Mouse (Mus musculus): ENCODE measurements around the gene 1810043G02Rik. TPM values are rescaled to one million over a fixed set of nuclear protein-coding genes. Genes with fewer than 3 reads are reported as not detected.
A peak's percentile ranks its signal among the peaks of the same experiment; 100 is the strongest.
"Not testable (repeated sequence)": the region's sequence is repeated elsewhere in the genome, so short reads cannot be mapped to it uniquely, and the experiment has no call there.

1810043G02Rik gene
- polyA plus RNA-seq, 1 experiment, result 14.6 TPM

DNA sequence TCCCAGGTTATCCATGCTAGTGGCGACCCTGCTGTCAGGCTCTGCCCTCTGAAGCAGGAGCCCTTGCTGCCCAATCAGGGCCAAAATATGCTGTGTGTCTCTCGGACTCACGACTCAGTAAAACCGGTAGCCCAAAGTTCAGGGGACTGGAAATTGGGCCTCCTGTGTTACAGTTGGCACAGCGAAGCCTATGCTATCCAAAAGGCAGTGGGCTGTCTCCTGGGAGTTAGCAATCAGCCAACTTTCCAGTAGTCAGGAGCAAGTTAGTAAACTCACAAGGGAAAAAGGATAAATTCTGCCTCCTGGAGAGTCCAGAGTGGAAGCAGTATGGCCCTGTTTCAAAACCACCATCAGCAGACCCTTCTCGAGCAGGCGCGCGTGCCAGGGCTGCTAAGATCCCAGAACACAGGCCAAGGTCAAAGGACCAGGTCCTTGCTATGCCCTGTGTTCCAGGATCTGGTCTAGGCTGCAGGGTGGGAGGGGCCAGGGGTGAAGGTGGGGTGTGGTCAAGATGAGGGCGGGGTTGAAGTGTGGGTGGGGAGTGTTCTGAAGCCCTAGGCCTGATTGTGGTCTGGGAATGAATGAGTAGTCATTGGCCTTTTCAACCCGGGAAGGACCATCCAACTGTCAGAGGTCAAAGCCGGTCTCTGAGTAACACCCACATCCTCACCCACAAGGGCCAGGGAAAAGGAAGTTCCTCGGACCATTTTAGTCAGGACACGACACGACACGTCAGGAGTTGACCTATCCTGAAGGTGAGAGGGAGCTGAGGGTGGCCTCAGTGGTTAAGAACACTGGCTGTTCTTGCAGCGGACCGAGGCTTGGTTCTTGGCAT lies 34.6 kb downstream of the 1810043G02Rik start:
- TF ChIP-seq CTCF (IDR thresholded peaks at IDR 0.05; ENCODE audit: extremely low read depth, insufficient read length, insufficient replicate concordance, low read depth, low read length) (no peak), POLR2A (IDR thresholded peaks at IDR 0.05; ENCODE audit: low read depth, low read length) (no peak)
- H3K4me3 ChIP-seq (ENCODE audit: low read depth, low read length), result no peak overlapping the region
- WGBS, result 93% methylated on average over 18 of the region's 18 CpGs
- H3K4me1 ChIP-seq (ENCODE audit: control insufficient read depth, insufficient read depth, insufficient read length, low read length), result peaks cover 8% of the 10 kb centered on the region
- no peaks in the 10 kb centered on the region for H3K36me3 ChIP-seq (ENCODE audit: control insufficient read depth, insufficient read depth, low read length)
- H3K27me3 ChIP-seq (ENCODE audit: control insufficient read depth, insufficient read depth, low read length), result no peaks in the 10 kb centered on the region
- H3K27ac ChIP-seq (ENCODE audit: insufficient read depth, low read depth, low read length), result no peak overlapping the region

GRCm38 (mm10) chr10:78015489-78015888 lies 37.2 kb downstream of the 1810043G02Rik start:
- Histone ChIP-seq H3K27ac (ENCODE audit: insufficient read depth, low read depth, low read length) (no peak overlapping the region), H3K36me3 (ENCODE audit: control insufficient read depth, insufficient read depth, low read length) (no peaks in the 10 kb centered on the region), H3K27me3 (ENCODE audit: control insufficient read depth, insufficient read depth, low read length) (no peaks in the 10 kb centered on the region), H3K4me1 (ENCODE audit: control insufficient read depth, insufficient read depth, insufficient read length, low read length) (0 out of 2 replicates have a peak, but pooled peaks cover 3% of the 10 kb centered on the region), H3K4me3 (ENCODE audit: low read depth, low read length) (no peak overlapping the region)
- no peak for TF ChIP-seq POLR2A (IDR thresholded peaks at IDR 0.05; ENCODE audit: low read depth, low read length)
- no peak for TF ChIP-seq CTCF (IDR thresholded peaks at IDR 0.05; ENCODE audit: extremely low read depth, insufficient read length, insufficient replicate concordance, low read depth, low read length)
- WGBS, result 96% methylated on average over 1 of the region's 1 CpGs

GRCm38 (mm10) chr10:78016366-78016765 lies 38.0 kb downstream of the 1810043G02Rik start:
- TF ChIP-seq POLR2A (IDR thresholded peaks at IDR 0.05; ENCODE audit: low read depth, low read length), result no peak
- no peak for TF ChIP-seq CTCF (IDR thresholded peaks at IDR 0.05; ENCODE audit: extremely low read depth, insufficient read length, insufficient replicate concordance, low read depth, low read length)
- no peaks in the 10 kb centered on the region for H3K36me3 ChIP-seq (ENCODE audit: control insufficient read depth, insufficient read depth, low read length)
- WGBS, result 24% methylated on average over 5 of the region's 5 CpGs
- H3K4me3 ChIP-seq (ENCODE audit: low read depth, low read length), result no peak overlapping the region
- H3K4me1 ChIP-seq (ENCODE audit: control insufficient read depth, insufficient read depth, insufficient read length, low read length), result 0 out of 2 replicates have a peak, but pooled peaks cover 3% of the 10 kb centered on the region
- no peaks in the 10 kb centered on the region for H3K27me3 ChIP-seq (ENCODE audit: control insufficient read depth, insufficient read depth, low read length)
- no peak overlapping the region for H3K27ac ChIP-seq (ENCODE audit: insufficient read depth, low read depth, low read length)

- WGBS, result 13% methylated on average over 19 of the region's 19 CpGs
- H3K4me3 ChIP-seq (ENCODE audit: low read depth, low read length), result peak overlapping the region; percentile 47
- H3K4me1 ChIP-seq (ENCODE audit: control insufficient read depth, insufficient read depth, insufficient read length, low read length), result 0 out of 2 replicates have a peak, but pooled peaks cover 3% of the 10 kb centered on the region
- H3K27ac ChIP-seq (ENCODE audit: insufficient read depth, low read depth, low read length), result no peak overlapping the region
- H3K36me3 ChIP-seq (ENCODE audit: control insufficient read depth, insufficient read depth, low read length), result no peaks in the 10 kb centered on the region
- no peaks in the 10 kb centered on the region for H3K27me3 ChIP-seq (ENCODE audit: control insufficient read depth, insufficient read depth, low read length)
- TF ChIP-seq CTCF (IDR thresholded peaks at IDR 0.05; ENCODE audit: extremely low read depth, insufficient read length, insufficient replicate concordance, low read depth, low read length) (peak; percentile 95), POLR2A (IDR thresholded peaks at IDR 0.05; ENCODE audit: low read depth, low read length) (peak; percentile 45; the same call in 1 of the 2 replicates)
Measured at GRCm38 (mm10) chr10:78018797-78019203, 40.5 kb downstream of the 1810043G02Rik start.

- TF ChIP-seq POLR2A (IDR thresholded peaks at IDR 0.05; ENCODE audit: low read depth, low read length), result no peak
- no peak for TF ChIP-seq CTCF (IDR thresholded peaks at IDR 0.05; ENCODE audit: extremely low read depth, insufficient read length, insufficient replicate concordance, low read depth, low read length)
- Histone ChIP-seq H3K27me3 (ENCODE audit: control insufficient read depth, insufficient read depth, low read length) (no peaks in the 10 kb centered on the region), H3K27ac (ENCODE audit: insufficient read depth, low read depth, low read length) (no peak overlapping the region), H3K4me3 (ENCODE audit: low read depth, low read length) (no peak overlapping the region), H3K4me1 (ENCODE audit: control insufficient read depth, insufficient read depth, insufficient read length, low read length) (0 out of 2 replicates have a peak, but pooled peaks cover 3% of the 10 kb centered on the region), H3K36me3 (ENCODE audit: control insufficient read depth, insufficient read depth, low read length) (no peaks in the 10 kb centered on the region)
- WGBS, result 81% methylated on average over 4 of the region's 4 CpGs
Measured at GRCm38 (mm10) chr10:78019291-78019690, 41.0 kb downstream of the 1810043G02Rik start.

- H3K27me3 ChIP-seq (ENCODE audit: control insufficient read depth, insufficient read depth, low read length); H3K27ac ChIP-seq (ENCODE audit: insufficient read depth, low read depth, low read length); H3K4me3 ChIP-seq (ENCODE audit: low read depth, low read length); H3K36me3 ChIP-seq (ENCODE audit: control insufficient read depth, insufficient read depth, low read length); H3K4me1 ChIP-seq (ENCODE audit: control insufficient read depth, insufficient read depth, insufficient read length, low read length): not testable (repeated sequence)
- 99% methylated on average over 7 of the region's 11 CpGs for WGBS
Measured at GRCm38 (mm10) chr10:78019984-78020383, 41.7 kb downstream of the 1810043G02Rik start.

DNA sequence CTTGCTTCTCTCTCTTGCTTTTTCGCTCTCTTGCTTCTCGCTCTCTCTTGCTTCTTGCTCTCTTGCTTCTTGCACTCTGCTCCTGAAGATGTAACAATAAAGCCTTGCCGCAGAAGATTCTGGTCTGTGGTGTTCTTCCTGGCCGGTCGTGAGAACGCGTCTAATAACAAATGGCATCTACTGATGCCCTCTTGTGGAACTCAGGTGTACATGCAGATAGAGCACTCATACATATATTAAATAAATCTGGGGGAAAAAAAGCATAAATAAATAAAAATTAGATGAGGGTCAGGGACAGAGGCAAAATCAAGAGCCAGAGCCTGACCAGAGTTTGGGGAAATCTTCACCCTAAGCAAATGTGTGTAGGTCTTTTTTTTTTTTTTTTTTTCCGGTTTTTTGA lies 47.1 kb downstream of the 1810043G02Rik start:
- WGBS, result 38% methylated on average over 6 of the region's 8 CpGs
- not testable (repeated sequence) for H3K4me1 ChIP-seq (ENCODE audit: control insufficient read depth, insufficient read depth, insufficient read length, low read length); H3K4me3 ChIP-seq (ENCODE audit: low read depth, low read length); H3K27ac ChIP-seq (ENCODE audit: insufficient read depth, low read depth, low read length); H3K36me3 ChIP-seq (ENCODE audit: control insufficient read depth, insufficient read depth, low read length); H3K27me3 ChIP-seq (ENCODE audit: control insufficient read depth, insufficient read depth, low read length)

All from small intestine, adult 2 months (tissue).